Mouse (Mus musculus) liver, embryonic 16.5 days (tissue): ENCODE results near the gene Gm5640. TPM values are rescaled to one million over a fixed set of nuclear protein-coding genes. Genes with fewer than 3 reads are reported as not detected.
A peak's percentile ranks its signal among the peaks of the same experiment; 100 is the strongest.
"Not testable (repeated sequence)": the region's sequence is repeated elsewhere in the genome, so short reads cannot be mapped to it uniquely, and the experiment has no call there.

Experiments
- ATAC-seq: fragments of 200-750 bp; cut with Nextera tagmentation; 2 replicates; pipeline ENCODE4 v1.8.0; 2017; ENCODE audit warnings: low read depth, mild to moderate bottlenecking, moderate number of reproducible peaks, moderate library complexity
- H3K27ac ChIP-seq: fragments of 300-500 bp; sonication (generic); 2 replicates; pipeline ENCODE4 v1.5.1; 2014; ENCODE audit warnings: mild to moderate bottlenecking, low read length
- H3K27me3 ChIP-seq: fragments of 300-500 bp; sonication (generic); 2 replicates; pipeline ENCODE4 v1.6.1; 2014; ENCODE audit warnings: low read depth, low read length, mixed read lengths; ENCODE audit not compliant: control insufficient read depth, insufficient read depth
- H3K36me3 ChIP-seq: fragments of 300-500 bp; sonication (generic); 2 replicates; pipeline ENCODE4 v1.6.1; 2014; ENCODE audit warnings: mild to moderate bottlenecking; ENCODE audit not compliant: control insufficient read depth, insufficient read depth
- H3K4me1 ChIP-seq: fragments of 300-500 bp; sonication (generic); 2 replicates; pipeline ENCODE4 v1.6.1; 2014; ENCODE audit warnings: low read depth, low read length, mixed read lengths; ENCODE audit not compliant: control insufficient read depth
- H3K4me2 ChIP-seq: fragments of 300-500 bp; sonication (generic); 2 replicates; pipeline ENCODE4 v1.6.1; 2014; ENCODE audit warnings: low read depth, low read length, mixed read lengths
- H3K4me3 ChIP-seq: fragments of 300-500 bp; sonication (generic); 2 replicates; pipeline ENCODE4 v1.5.1; 2014; ENCODE audit warnings: low read depth, mild to moderate bottlenecking, low read length
- H3K9ac ChIP-seq: fragments of 300-500 bp; sonication (generic); 2 replicates; pipeline ENCODE4 v1.6.1; 2014; ENCODE audit warnings: low read depth, low read length
- H3K9me3 ChIP-seq: fragments of 300-500 bp; sonication (generic); replicated peaks from 2 replicates; pipeline ENCODE4 v1.6.1; 2016; ENCODE audit warnings: low read length; ENCODE audit not compliant: control insufficient read depth
- WGBS: fragments of 180-500 bp; shearing (Covaris S2); extraction: QIAGEN DNeasy Blood & Tissue Kit; methylation state at CpG from one replicate; pipeline ENCODE4 v1.1.7; 2014; ENCODE audit not compliant: insufficient replicate concordance; 5-methylcytosine and 5-hydroxymethylcytosine counted together
- polyA plus RNA-seq: library from polyadenylated mRNA; unstranded; fragments of >200 nt; fragmentation: Nextera tagmentation; extraction: Ambion mirVana; gene quantifications from 2 replicates; pipeline ENCODE4 v1.2.1, GENCODE M21; 2015

The Gm5640 gene
- polyA plus RNA-seq: 0.09 TPM in 1 of 2 replicates, not detected in the other

DNA sequence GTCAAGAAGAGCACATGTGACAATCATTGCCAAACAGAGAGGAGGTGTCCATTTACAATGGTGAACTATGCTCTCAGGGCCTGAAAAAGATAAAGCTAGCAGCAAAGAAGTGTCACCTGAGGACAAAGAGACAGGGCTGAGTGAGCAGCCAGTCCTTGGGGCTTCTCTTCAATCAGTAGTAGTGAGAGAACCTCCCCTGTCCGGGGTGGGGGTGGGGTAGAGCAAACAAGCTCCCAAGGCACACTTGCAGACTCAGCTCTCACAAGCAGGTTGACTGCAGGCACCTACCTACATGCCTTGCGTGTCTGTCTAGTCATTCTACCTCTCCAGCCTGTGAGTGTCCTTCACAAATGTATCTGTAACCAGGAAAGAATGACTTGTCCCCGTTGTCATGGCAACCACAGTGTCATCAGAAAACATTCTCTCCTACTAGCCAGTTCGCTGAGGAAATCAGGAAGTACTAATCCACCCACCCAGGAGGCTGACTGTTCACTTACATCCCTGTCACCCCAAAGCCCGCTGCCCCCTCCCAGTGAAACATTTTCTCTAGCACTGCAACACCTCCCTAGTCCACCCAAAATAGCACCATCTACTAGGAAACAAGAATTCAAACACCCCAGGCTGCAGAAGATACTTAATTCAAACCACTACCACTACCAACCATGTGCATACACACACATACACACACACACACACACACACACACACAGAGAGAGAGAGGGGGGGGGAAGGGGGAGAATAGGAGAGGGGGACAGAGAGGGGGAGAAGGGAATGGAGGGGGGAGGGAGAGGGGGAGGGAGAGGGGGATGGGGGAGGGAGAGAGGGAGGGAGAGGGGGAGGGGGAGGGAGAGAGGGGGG lies at the start of gene Gm5640:
Gene Gm5640, minus strand, starts transcription at position 170 of the 858 bp plus-strand sequence.
- not testable (repeated sequence) for H3K9me3 ChIP-seq, H3K27me3 ChIP-seq, H3K27ac ChIP-seq, H3K4me2 ChIP-seq, H3K36me3 ChIP-seq, H3K4me3 ChIP-seq, H3K4me1 ChIP-seq, H3K9ac ChIP-seq
- peak; percentile 21; the same call in 1 of the 2 replicates for ATAC-seq
- 46% methylated on average over 2 of the region's 5 CpGs for WGBS

DNA sequence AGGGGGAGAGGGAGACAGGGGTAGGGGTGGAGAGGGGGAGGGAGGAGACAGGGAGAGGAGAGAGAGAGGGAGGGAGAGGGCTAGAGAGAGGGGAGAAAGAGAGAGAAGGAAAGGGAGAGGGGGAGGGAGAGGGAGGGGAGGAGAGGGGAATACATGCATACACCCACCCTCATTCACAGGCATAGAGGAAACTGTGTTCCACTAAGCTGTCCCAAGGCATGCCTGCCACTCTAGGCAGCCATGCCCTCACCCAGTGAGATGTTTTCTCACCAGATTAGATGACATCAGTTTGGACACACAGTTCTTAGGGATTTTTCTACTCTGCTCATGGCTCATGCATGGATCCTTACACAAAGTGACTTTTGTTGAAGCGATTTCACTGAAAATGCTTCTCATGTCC lies 958 bp upstream of the Gm5640 start:
- ATAC-seq, H3K4me3 ChIP-seq: not testable (repeated sequence)
- WGBS: no CpG with 5 or more reads among the region's 1 CpGs

DNA sequence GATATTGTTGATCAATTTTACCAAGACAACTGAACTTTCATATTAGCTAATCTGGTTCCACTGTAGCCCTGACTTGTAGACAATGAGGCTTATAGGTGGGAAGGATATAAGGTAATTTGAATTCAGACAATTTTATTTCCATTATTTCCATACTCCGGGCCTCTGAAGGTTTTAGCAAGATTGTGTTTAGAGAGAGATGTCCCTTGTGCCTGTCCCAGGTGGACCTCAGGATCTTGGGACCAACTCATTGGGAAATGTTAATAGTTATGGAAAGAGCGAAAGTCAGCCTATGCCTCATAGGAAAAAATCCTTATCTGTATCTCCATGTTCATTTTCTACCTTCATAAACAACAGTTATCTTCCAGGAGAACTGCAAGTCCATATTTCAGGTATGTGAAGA lies 53.1 kb downstream of the Gm5640 start, which contains the start of gene Olfr1325:
Gene Olfr1325, plus strand, starts transcription at position 301 of the 400 bp plus-strand sequence.
- no peak for ATAC-seq
- WGBS: 55% methylated on average over 2 of the region's 2 CpGs
- Histone ChIP-seq H3K27ac (no peak within 1 kb of the TSS), H3K9me3 (no peaks in the 10 kb centered on the region), H3K4me1 (no peaks in the 10 kb centered on the region), H3K4me2 (no peak within 1 kb of the TSS), H3K9ac (no peak within 1 kb of the TSS), H3K36me3 (no peaks in the 10 kb centered on the region), H3K27me3 (no peaks in the 10 kb centered on the region), H3K4me3 (no peak within 1 kb of the TSS)

More for the DNA sequence above, 958 bp upstream of the Gm5640 start:
- H3K4me2 ChIP-seq, H3K36me3 ChIP-seq, H3K27ac ChIP-seq, H3K9me3 ChIP-seq, H3K27me3 ChIP-seq, H3K9ac ChIP-seq, H3K4me1 ChIP-seq: not testable (repeated sequence)

Other genes starting within 250 kb of the Gm5640 start
- gene G6pdx, start 216.4 kb downstream of the Gm5640 start, polyA plus RNA-seq: 42.3 and 42.7 TPM in 2 replicates
- not detected in 2 replicates for gene Gm6880, start 164.2 kb downstream of the Gm5640 start, polyA plus RNA-seq
- not detected in 2 replicates for gene Olfr1326-ps1, start 70.7 kb downstream of the Gm5640 start, polyA plus RNA-seq
- not detected in 2 replicates for gene Olfr1325, start 53.0 kb downstream of the Gm5640 start, polyA plus RNA-seq
- not detected in 2 replicates for gene Gm6890, start 95.3 kb upstream of the Gm5640 start, polyA plus RNA-seq
- not detected in 2 replicates for gene Gm5936, start 191.6 kb upstream of the Gm5640 start, polyA plus RNA-seq